Mouse (Mus musculus) NIH3T3 (cell line): ENCODE measurements around the gene H2-T23.

Experiments
- DNase-seq: peaks from one replicate; pipeline ENCODE4 v3.0.0-alpha.2; 2012; ENCODE audit warnings: low read depth

The H2-T23 gene

GRCm38 (mm10) chr17:35993675-35994074, 39.0 kb downstream of the H2-T23 start:
- DNase-seq = peak; percentile 93

GRCm38 (mm10) chr17:35991781-35992180, 40.9 kb downstream of the H2-T23 start:
- DNase-seq = peak; percentile 40

GRCm38 (mm10) chr17:35981776-35982175, 50.9 kb downstream of the H2-T23 start:
- DNase-seq = no peak

- peak; percentile 75 for DNase-seq
Observed at GRCm38 (mm10) chr17:35980363-35980754, 52.3 kb downstream of the H2-T23 start.
